In genomic region chr4:133370298-133371274, GRCm38 (mm10) we compare ENCODE assay signal across 8 mouse cellular contexts. TPM values are rescaled to one million over a fixed set of nuclear protein-coding genes. Genes with fewer than 3 reads are reported as not detected.
DNase-seq lines count a peak whose midpoint lies in the region; ATAC-seq and TF ChIP-seq lines count a peak whose summit lies in the region.

No protein-coding gene starts in this region.

- H3K9me3 ChIP-seq in limb, embryonic 15.5 days = no peaks in the 10 kb centered on the region
- no peaks in the 10 kb centered on the region for H3K9me3 ChIP-seq in stomach, embryonic 15.5 days

- DNase-seq in left cerebral cortex, adult 2 months (ENCODE audit: extremely low spot score in 1 of 2, low spot score in 2 of 2) = no peak
- no peak for DNase-seq in left cerebral cortex, postnatal 25 days (ENCODE audit: low spot score in 2 of 2)
- peak; percentile 48 for DNase-seq in Muller cell, postnatal 12 days (ENCODE audit: inconsistent ontology term)
- no peak for DNase-seq in c-Kit-positive CD71-positive TER-119-positive erythroid progenitor cells, embryonic 14.5 days (ENCODE audit: low spot score)

- intact Hi-C loops in left cerebral cortex, adult 2 months (cut with DNase I) = no loop called here
- intact Hi-C loops in left cerebral cortex, postnatal 25 days (cut with DNase I) = no loop called here

- no peak for TF ChIP-seq CTCF in left cerebral cortex, adult 2 months (IDR thresholded peaks at IDR 0.05)

- 0 out of 2 replicates have a peak, but pooled peaks have one; percentile 43 for ATAC-seq in erythroid progenitor cell, adult 5-6 weeks (replicated peaks; ENCODE audit: low FRiP score, poor library complexity, severe bottlenecking)
- ATAC-seq in limb, embryonic 15.5 days (ENCODE audit: insufficient number of reproducible peaks, low FRiP score, low TSS enrichment, low read depth) = no peak
- ATAC-seq in stomach, embryonic 15.5 days (ENCODE audit: insufficient read depth, low FRiP score, low read depth) = no peak
- no peak for ATAC-seq in granulocyte monocyte progenitor cell, adult 5-6 weeks (replicated peaks; ENCODE audit: poor library complexity, severe bottlenecking)

- no peaks in the 10 kb centered on the region for H3K27me3 ChIP-seq in limb, embryonic 15.5 days
- H3K27me3 ChIP-seq in stomach, embryonic 15.5 days (replicated peaks) = no peaks in the 10 kb centered on the region

- 62% methylated on average over 22 of the region's 22 CpGs for WGBS in limb, embryonic 15.5 days
- 58% methylated on average over 22 of the region's 22 CpGs for WGBS in stomach, embryonic 15.5 days

- peaks cover 2% of the 10 kb centered on the region; the same call in 1 of the 2 replicates for H3K36me3 ChIP-seq in limb, embryonic 15.5 days
- H3K36me3 ChIP-seq in stomach, embryonic 15.5 days = no peaks in the 10 kb centered on the region

- peak overlapping the region; percentile 70 for H3K9ac ChIP-seq in limb, embryonic 15.5 days
- peak overlapping the region; percentile 99; the same call in 1 of the 2 replicates for H3K9ac ChIP-seq in stomach, embryonic 15.5 days

- peak overlapping the region; percentile 99 for H3K27ac ChIP-seq in left cerebral cortex, adult 2 months
- H3K27ac ChIP-seq in limb, embryonic 15.5 days = peak overlapping the region; percentile 88
- H3K27ac ChIP-seq in stomach, embryonic 15.5 days = peak overlapping the region; percentile 90

- peak overlapping the region; percentile 80 for H3K4me3 ChIP-seq in left cerebral cortex, adult 2 months
- peak overlapping the region; percentile 76 for H3K4me3 ChIP-seq in limb, embryonic 15.5 days
- peak overlapping the region; percentile 71 for H3K4me3 ChIP-seq in stomach, embryonic 15.5 days (replicated peaks)

- H3K4me1 ChIP-seq in limb, embryonic 15.5 days = peaks cover 43% of the 10 kb centered on the region
- H3K4me1 ChIP-seq in stomach, embryonic 15.5 days = peaks cover 32% of the 10 kb centered on the region

- peak overlapping the region; percentile 55 for H3K4me2 ChIP-seq in limb, embryonic 15.5 days
- H3K4me2 ChIP-seq in stomach, embryonic 15.5 days = peak overlapping the region; percentile 77

RNA-seq across cellular contexts. Expression of gene Slc9a1, which starts 1.1 kb away (rescaled TPM):
- 10 to 100 TPM; 49.8 to 53.0 TPM for total RNA-seq in left cerebral cortex, adult 2 months (2021)
- 10 to 100 TPM; 46.0 to 51.9 TPM for total RNA-seq in left cerebral cortex, postnatal 25 days (2021)
- 15.9 and 18.4 TPM in 2 replicates for total RNA-seq in erythroid progenitor cell, adult 5-6 weeks (2015; ENCODE audit: low replicate concordance)
- total RNA-seq in erythroid progenitor cell, adult 5-6 weeks (2017; ENCODE audit: low replicate concordance) = 13.5 and 13.7 TPM in 2 replicates
- polyA plus RNA-seq in limb, embryonic 15.5 days (2015; fragmentation: Nextera tagmentation; extraction: Ambion mirVana) = 10.1 and 10.9 TPM in 2 replicates
- 8.8 and 9.3 TPM in 2 replicates for polyA plus RNA-seq in stomach, embryonic 15.5 days (2015; fragmentation: Nextera tagmentation; extraction: Ambion mirVana)
- 17.4 and 22.1 TPM in 2 replicates for total RNA-seq in granulocyte monocyte progenitor cell, adult 5-6 weeks (2014; fragmentation: Nextera tagmentation)
- 9.9 and 14.6 TPM in 2 replicates for total RNA-seq in granulocyte monocyte progenitor cell, adult 5-6 weeks (2017)

RNA-seq across cellular contexts. Expression of gene Wdtc1, which starts 17.3 kb away (rescaled TPM):
- 10 to 100 TPM; 59.7 to 60.6 TPM for total RNA-seq in left cerebral cortex, adult 2 months (2021)
- 10 to 100 TPM; 58.0 to 59.7 TPM for total RNA-seq in left cerebral cortex, postnatal 25 days (2021)
- total RNA-seq in erythroid progenitor cell, adult 5-6 weeks (2015; ENCODE audit: low replicate concordance) = 16.2 and 28.5 TPM in 2 replicates
- total RNA-seq in erythroid progenitor cell, adult 5-6 weeks (2017; ENCODE audit: low replicate concordance) = 9.0 and 10.1 TPM in 2 replicates
- polyA plus RNA-seq in limb, embryonic 15.5 days (2015; fragmentation: Nextera tagmentation; extraction: Ambion mirVana) = 13.9 TPM in 2 replicates
- 18.6 and 24.2 TPM in 2 replicates for polyA plus RNA-seq in stomach, embryonic 15.5 days (2015; fragmentation: Nextera tagmentation; extraction: Ambion mirVana)
- total RNA-seq in granulocyte monocyte progenitor cell, adult 5-6 weeks (2014; fragmentation: Nextera tagmentation) = 10.2 and 10.7 TPM in 2 replicates
- total RNA-seq in granulocyte monocyte progenitor cell, adult 5-6 weeks (2017) = 7.2 and 9.1 TPM in 2 replicates
